Mouse (Mus musculus): ENCODE results near the gene Gm11172.

Gene Gm11172

GRCm38 (mm10) chr16:10785371-10786231 lies 27.1 kb upstream of the Gm11172 start, which contains the start of gene Socs1:
TSS of gene Socs1 (minus strand) at chr16:10785536.
- under 1% methylated on average over 58 of the region's 59 CpGs for WGBS

DNA sequence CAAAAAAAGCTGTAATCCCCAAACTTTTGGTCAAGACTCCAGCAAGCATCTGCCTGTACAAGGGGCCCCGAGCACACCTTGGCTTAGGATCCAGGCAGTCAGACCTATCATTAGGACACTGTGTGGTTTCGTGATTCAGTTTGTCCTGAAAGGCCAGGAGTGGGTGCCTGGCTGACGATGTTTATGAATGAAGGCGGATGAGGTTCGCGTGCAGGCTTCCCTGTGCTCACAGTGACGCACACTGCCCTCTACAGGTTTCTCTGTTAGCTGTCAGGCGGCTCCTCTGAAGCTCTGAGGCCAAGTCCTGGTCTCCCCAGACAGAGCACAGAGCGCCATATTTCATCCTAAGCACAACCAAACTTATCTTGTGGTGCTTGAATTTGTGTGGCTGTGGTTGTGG lies 26.4 kb upstream of the Gm11172 start:
- 2% methylated on average over 9 of the region's 9 CpGs for WGBS

GRCm38 (mm10) chr16:10786782-10787547 lies 25.8 kb upstream of the Gm11172 start:
- 71% methylated on average over 4 of the region's 4 CpGs for WGBS

GRCm38 (mm10) chr16:10787548-10788058 lies 25.1 kb upstream of the Gm11172 start:
- 87% methylated on average over 7 of the region's 7 CpGs for WGBS

DNA sequence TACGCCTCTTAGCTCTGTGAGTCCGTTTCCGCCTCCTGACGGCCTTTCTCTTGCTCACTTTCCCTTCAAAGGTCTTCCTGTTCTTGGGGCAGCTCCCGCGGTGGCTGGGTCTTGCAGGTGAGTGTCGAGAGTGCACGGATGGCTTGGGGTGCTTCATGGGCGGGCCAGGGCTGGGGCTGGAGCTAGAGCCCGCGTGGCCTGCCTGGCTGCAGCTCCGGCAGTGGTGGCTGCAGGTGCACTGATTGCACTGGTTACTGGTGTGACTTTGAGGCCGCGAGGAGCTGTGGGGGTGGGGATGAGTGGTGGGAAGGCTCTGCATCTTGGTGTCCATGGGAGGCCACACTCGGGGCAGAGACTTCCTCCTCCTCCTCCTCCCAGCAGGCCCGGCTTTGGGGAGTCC lies 24.4 kb upstream of the Gm11172 start, which contains the start of gene Tnp2:
Gene Tnp2, minus strand, starts transcription at position 390 of the 400 bp plus-strand sequence.
- 78% methylated on average over 16 of the region's 16 CpGs for WGBS

DNA sequence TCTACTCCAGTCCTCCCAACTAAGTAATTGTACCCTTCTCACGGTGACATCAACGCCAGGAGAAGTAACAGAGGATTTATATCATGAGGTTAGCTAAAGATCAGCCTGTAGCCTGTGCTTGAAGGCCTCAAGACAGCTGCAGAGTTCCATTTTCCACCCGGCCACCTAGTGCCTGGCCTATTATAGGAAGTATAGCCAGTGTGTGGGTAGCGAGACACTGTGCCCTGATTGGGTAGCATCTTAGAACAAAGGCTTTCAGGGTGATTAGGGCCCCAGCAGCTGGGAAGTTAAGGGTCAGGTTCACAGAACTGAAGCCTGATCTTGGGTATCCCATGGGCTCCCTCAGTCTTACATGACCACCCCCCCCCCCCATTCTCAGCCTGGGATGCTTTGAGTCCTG lies 23.8 kb upstream of the Gm11172 start:
- WGBS, result 87% methylated on average over 4 of the region's 4 CpGs

DNA sequence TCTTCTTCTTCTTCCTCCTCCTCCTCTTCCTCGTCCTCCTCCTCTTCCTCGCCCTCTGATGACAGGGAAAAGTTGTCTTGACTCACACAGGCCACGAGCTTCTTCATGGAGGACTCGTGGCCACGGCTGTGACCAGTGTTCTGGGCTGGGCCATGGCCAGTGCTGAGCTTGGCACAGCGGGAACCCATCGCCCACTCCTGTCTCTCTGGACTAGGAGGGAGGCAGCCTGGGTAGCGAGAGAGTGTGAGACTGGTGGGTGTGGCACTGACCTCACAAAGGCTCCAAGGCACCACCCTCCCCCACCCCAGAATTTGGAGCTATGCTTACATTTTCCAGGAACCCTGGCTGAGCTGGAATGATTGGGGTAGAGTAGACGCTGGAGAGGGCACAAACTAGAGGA lies 22.0 kb upstream of the Gm11172 start, which contains the start of gene Prm3:
Gene Prm3, minus strand, starts transcription at position 213 of the 400 bp plus-strand sequence.
- 79% methylated on average over 9 of the region's 9 CpGs for WGBS

GRCm38 (mm10) chr16:10796034-10796433 lies 16.7 kb upstream of the Gm11172 start, which contains the start of gene Prm2:
TSS of gene Prm2 (minus strand) at chr16:10796134.
- 83% methylated on average over 6 of the region's 6 CpGs for WGBS

GRCm38 (mm10) chr16:10802420-10802819 lies 10.3 kb upstream of the Gm11172 start:
- WGBS, result 91% methylated on average over 3 of the region's 3 CpGs

DNA sequence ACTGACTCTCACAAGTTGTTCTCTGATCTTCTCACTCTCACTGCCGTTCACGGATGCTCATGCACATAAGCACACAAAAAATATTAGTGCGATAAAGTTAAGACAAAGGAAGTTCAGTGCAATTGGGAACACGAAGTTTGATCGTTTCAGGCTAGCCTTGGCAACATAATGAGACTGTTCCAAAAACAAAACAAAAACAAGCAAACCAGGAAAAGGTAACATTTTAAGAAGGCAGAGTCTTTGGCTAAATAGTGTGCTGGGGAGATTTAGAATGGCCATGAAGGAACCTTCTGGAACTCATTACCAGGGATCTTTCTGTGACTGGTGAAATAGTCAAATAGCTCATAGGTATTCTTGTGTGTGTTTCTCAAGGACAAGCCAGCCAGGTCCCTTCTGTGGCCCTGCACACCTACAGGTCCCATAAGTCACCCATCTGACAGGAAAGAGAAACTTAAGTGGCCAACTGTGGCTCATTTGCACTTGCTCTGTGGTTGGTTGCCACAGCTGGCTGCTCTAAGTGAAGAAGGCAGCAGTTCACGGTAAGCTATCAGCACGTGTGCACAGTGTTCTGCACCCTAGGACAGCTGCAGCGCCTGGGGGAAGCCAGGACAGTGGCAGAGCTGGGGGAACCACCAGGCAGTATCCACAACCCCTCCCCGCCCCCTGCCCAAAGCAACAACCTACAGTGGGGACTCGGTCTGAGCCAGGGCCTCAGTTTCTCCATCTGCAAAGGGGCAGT lies 6.8 kb upstream of the Gm11172 start, which contains the start of gene Prm1:
Gene Prm1, minus strand, starts transcription at position 51 of the 739 bp plus-strand sequence.
- 84% methylated on average over 10 of the region's 10 CpGs for WGBS

- WGBS, result 92% methylated on average over 1 of the region's 1 CpGs
Observed at GRCm38 (mm10) chr16:10810376-10810775, 2.3 kb upstream of the Gm11172 start.

DNA sequence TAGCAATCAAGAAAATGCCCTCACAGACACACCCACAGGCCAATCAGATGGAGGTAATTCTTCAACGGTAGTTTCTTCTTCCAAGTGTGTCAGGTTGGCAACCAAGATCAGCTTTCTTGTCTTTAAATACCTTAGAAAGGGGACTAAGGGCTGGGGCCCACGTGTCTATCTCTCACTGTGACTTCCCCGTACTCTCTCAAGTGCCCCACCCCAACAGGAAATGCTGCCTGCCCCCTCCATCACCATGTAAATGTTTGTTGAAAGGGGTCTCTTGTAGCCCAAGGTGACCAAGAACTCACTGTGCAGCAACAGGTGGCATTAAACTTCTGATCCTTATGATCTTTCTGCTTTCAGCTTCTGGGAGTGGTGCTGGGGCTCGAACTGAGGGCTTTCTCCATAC lies 1.0 kb downstream of the Gm11172 start:
- WGBS, result 87% methylated on average over 4 of the region's 4 CpGs

GRCm38 (mm10) chr16:10814864-10815263 lies 2.1 kb downstream of the Gm11172 start:
- WGBS, result 98% methylated on average over 4 of the region's 4 CpGs

DNA sequence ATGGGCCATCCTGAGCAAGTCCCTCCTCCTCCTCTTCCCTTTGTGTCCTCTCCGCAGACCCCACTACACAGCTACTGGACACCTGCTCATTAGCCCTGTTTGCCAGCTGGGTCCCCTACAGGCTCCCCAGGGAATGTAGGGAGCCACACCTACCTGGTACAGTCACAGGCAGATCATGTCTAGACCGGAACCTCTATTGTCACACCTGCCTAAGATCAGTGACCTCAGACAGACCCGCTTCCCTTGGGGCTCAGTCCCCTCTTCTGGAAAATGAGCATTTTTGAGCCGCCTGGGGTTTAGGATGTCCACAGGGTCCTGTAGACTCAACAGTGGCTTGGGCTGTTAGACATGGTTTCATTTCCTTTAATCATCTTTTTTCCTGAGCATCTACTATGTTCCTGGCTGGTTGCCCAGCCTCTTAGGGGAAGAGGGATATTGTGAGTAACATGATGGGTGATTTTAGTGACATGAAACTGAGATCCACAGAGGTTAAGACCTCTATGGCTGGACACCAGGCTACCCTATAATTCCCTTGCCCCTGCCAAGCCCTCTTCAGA lies 5.9 kb downstream of the Gm11172 start:
- WGBS, result 83% methylated on average over 4 of the region's 4 CpGs

- WGBS, result 86% methylated on average over 3 of the region's 3 CpGs
Observed at GRCm38 (mm10) chr16:10819966-10820365, 7.3 kb downstream of the Gm11172 start.

DNA sequence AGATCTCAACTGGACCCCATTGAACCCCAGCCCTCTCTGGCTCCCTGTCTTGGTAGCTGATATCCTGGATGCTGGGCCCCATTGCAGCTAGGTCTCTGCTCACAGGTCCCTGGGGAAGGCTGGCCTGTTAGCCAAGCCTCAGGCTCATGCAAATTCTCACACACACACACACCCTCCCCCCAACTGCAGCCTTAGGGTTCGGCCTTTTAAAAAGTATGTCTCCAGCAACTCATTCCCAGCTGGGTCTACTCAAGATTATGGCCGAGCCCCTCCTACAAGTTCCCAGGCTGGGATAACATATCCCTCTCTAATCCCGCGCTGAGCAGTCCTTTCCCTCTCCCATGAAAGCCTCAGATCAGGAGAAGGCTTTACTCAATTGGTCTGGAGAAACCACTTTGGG lies 8.7 kb downstream of the Gm11172 start:
- 84% methylated on average over 4 of the region's 4 CpGs for WGBS

DNA sequence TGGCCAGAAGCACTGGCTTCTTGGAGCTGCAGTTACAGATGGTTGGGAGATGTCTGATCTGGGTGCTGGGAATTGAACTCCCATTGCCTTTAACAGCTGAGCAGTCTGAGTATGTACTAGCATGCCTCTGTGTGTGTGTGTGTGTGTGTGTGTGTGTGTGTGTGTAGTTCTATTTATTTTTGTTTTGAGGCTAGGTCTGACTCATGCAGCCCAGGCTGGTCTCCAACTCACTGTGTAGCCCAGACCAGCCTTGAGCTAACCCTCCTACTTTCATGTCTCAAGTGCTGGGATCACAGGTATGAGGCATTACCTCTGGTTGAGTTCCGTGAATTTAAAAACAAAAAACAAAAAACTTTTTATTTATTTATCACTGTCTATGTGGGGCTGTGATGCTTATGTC lies 11.8 kb downstream of the Gm11172 start:
- WGBS, result 81% methylated on average over 1 of the region's 1 CpGs

- WGBS, result 89% methylated on average over 4 of the region's 4 CpGs
Observed at GRCm38 (mm10) chr16:10825840-10826239, 13.1 kb downstream of the Gm11172 start.

- WGBS, result 94% methylated on average over 9 of the region's 9 CpGs
Observed at GRCm38 (mm10) chr16:10827269-10827668, 14.6 kb downstream of the Gm11172 start.

GRCm38 (mm10) chr16:10827766-10828460 lies 15.2 kb downstream of the Gm11172 start:
- WGBS, result 92% methylated on average over 7 of the region's 7 CpGs

- 88% methylated on average over 4 of the region's 4 CpGs for WGBS
Observed at GRCm38 (mm10) chr16:10828461-10828805, 15.7 kb downstream of the Gm11172 start.
